Mouse (Mus musculus): ENCODE measurements at regions not wholly inside any gene's neighbourhood (a gene's known extent, or its start where the extent isn't known, plus 50 kb on each side); places are given as distances from the start of the nearest gene placed in this dataset.

- no peak for TF ChIP-seq CTCF (IDR thresholded peaks at IDR 0.05; ENCODE audit: low read depth)
- no peak for TF ChIP-seq EP300 (IDR thresholded peaks at IDR 0.05; ENCODE audit: low read depth)
Measured at GRCm38 (mm10) chr8:125328650-125329049, 241.0 kb downstream of the Sipa1l2 start.

Measured in heart, postnatal 0 days (tissue).